In the genomic region with DNA sequence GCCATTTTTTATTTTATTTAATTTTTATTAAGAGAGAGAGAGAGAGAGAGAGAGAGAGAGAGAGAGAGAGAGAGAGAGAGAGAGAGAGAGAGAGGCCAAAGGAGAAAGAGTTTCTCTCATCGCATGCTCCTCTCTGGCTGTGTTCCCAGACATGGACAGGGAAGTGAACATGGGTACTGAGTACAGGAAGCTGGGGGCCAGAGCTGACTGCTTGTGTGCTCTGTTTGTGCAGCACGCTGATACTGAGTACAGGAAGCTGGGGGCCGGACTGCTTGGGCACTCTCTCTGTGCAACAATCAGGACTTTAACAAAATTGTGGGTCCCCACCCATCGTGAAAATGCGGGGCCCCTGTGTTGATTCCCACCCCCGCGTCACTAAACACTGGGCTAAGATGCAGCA, we compare ENCODE assay signal across 16 mouse cellular contexts.
A peak's percentile ranks its signal among the peaks of the same experiment; 100 is the strongest.
DNase-seq lines count a peak whose midpoint lies in the region; ATAC-seq and TF ChIP-seq lines count a peak whose summit lies in the region.
"Had no signal": no experiment of that assay in that cellular context is flagged by ENCODE, and none has a peak within 500 bp of the region (broad histone marks: within the 10 kb centered on the region; RNA-seq: fewer than 3 reads in every experiment).

No protein-coding gene starts in this region.

- intact Hi-C loops in heart, postnatal 36 days (cut with DNase I) = no loop called here

- H3K9ac ChIP-seq in heart, embryonic 11.5 days (ENCODE audit: low read depth, low read length) = no peak overlapping the region
- H3K9ac ChIP-seq in lung, embryonic 15.5 days = no peak overlapping the region
- H3K9ac ChIP-seq: embryonic facial prominence, embryonic 15.5 days had no signal

- no peak for DNase-seq in heart, postnatal 36 days
- DNase-seq in lung, adult 2 months = no peak
- no peak for DNase-seq in frontal cortex, postnatal 10 days (ENCODE audit: low spot score in 2 of 2)
- DNase-seq: cerebellum, adult 11-12 months; cerebellum, postnatal 36 days; gastrocnemius, postnatal 25 days; lung, postnatal 10 days; thymus, postnatal 4 days had no signal

- WGBS in heart, embryonic 11.5 days (ENCODE audit: insufficient replicate concordance) = 43% methylated on average over 7 of the region's 7 CpGs
- WGBS in lung, embryonic 15.5 days = 24% methylated on average over 7 of the region's 7 CpGs
- WGBS in lung, adult 2 months = 16% methylated on average over 7 of the region's 7 CpGs

- no peak for TF ChIP-seq POLR2A in lung, adult 2 months (IDR thresholded peaks at IDR 0.05; ENCODE audit: borderline replicate concordance, extremely low read depth, low read depth, low read length)

- H3K4me3 ChIP-seq in heart, embryonic 11.5 days (ENCODE audit: low read depth, low read length) = no peak overlapping the region
- H3K4me3 ChIP-seq in lung, embryonic 15.5 days = no peak overlapping the region
- no peak overlapping the region for H3K4me3 ChIP-seq in lung, adult 2 months (replicated peaks; ENCODE audit: extremely low read depth, low read depth, low read length)
- H3K4me3 ChIP-seq: embryonic facial prominence, embryonic 15.5 days; myocyte had no signal

- no peak overlapping the region for H3K27ac ChIP-seq in heart, embryonic 11.5 days (ENCODE audit: low read depth, low read length)
- H3K27ac ChIP-seq in lung, embryonic 15.5 days = no peak overlapping the region; the same call in 1 of the 2 replicates
- H3K27ac ChIP-seq: embryonic facial prominence, embryonic 15.5 days; kidney, postnatal 0 days had no signal

- no peaks in the 10 kb centered on the region for H3K4me1 ChIP-seq in heart, embryonic 11.5 days (ENCODE audit: control insufficient read depth, insufficient read depth, low read length)
- peaks cover 6% of the 10 kb centered on the region for H3K4me1 ChIP-seq in lung, embryonic 15.5 days
- H3K4me1 ChIP-seq in lung, adult 2 months (ENCODE audit: control insufficient read depth, insufficient read depth, low read length) = no peaks in the 10 kb centered on the region

- 0 out of 2 replicates have a peak, but pooled peaks have one; percentile 59 for ATAC-seq in heart, embryonic 11.5 days (replicated peaks; ENCODE audit: insufficient number of reproducible peaks, low FRiP score, low TSS enrichment)
- peak; percentile 72; the same call in 1 of the 2 replicates for ATAC-seq in lung, embryonic 15.5 days (ENCODE audit: borderline replicate concordance, extremely low read depth, low FRiP score, low TSS enrichment)
- peak; percentile 76 for ATAC-seq in common myeloid progenitor, adult 5-6 weeks (replicated peaks; ENCODE audit: low read depth, poor library complexity, severe bottlenecking)
- ATAC-seq in hematopoietic stem cell, adult 5-6 weeks (replicated peaks in 1 of 2; ENCODE audit: insufficient read depth in 1 of 2, low FRiP score in 2 of 2, low TSS enrichment in 1 of 2, low read depth in 1 of 2, poor library complexity in 2 of 2, severe bottlenecking in 2 of 2) = peak; percentile 57 to 73

- no peaks in the 10 kb centered on the region for H3K9me3 ChIP-seq in heart, embryonic 11.5 days (replicated peaks; ENCODE audit: control insufficient read depth, low read length)
- H3K9me3 ChIP-seq in lung, embryonic 15.5 days = no peaks in the 10 kb centered on the region
- H3K9me3 ChIP-seq: embryonic facial prominence, embryonic 15.5 days had no signal

- H3K4me2 ChIP-seq in heart, embryonic 11.5 days = no peak overlapping the region
- no peak overlapping the region for H3K4me2 ChIP-seq in lung, embryonic 15.5 days
- H3K4me2 ChIP-seq: embryonic facial prominence, embryonic 15.5 days; midbrain, embryonic 11.5 days had no signal

- H3K36me3 ChIP-seq in heart, embryonic 11.5 days (ENCODE audit: control insufficient read depth, insufficient read depth, low read length) = no peaks in the 10 kb centered on the region
- H3K36me3 ChIP-seq in lung, embryonic 15.5 days = no peaks in the 10 kb centered on the region
- H3K36me3 ChIP-seq: embryonic facial prominence, embryonic 15.5 days had no signal

- TF ChIP-seq CTCF in lung, adult 2 months (IDR thresholded peaks at IDR 0.05; ENCODE audit: insufficient read depth, low read length) = no peak

- peaks cover 4% of the 10 kb centered on the region; the same call in 1 of the 2 replicates for H3K27me3 ChIP-seq in heart, embryonic 11.5 days (ENCODE audit: control insufficient read depth, insufficient read depth, low read length)
- no peaks in the 10 kb centered on the region for H3K27me3 ChIP-seq in lung, embryonic 15.5 days
